Mouse (Mus musculus): ENCODE data around the gene Proser3.

Gene Proser3

DNA sequence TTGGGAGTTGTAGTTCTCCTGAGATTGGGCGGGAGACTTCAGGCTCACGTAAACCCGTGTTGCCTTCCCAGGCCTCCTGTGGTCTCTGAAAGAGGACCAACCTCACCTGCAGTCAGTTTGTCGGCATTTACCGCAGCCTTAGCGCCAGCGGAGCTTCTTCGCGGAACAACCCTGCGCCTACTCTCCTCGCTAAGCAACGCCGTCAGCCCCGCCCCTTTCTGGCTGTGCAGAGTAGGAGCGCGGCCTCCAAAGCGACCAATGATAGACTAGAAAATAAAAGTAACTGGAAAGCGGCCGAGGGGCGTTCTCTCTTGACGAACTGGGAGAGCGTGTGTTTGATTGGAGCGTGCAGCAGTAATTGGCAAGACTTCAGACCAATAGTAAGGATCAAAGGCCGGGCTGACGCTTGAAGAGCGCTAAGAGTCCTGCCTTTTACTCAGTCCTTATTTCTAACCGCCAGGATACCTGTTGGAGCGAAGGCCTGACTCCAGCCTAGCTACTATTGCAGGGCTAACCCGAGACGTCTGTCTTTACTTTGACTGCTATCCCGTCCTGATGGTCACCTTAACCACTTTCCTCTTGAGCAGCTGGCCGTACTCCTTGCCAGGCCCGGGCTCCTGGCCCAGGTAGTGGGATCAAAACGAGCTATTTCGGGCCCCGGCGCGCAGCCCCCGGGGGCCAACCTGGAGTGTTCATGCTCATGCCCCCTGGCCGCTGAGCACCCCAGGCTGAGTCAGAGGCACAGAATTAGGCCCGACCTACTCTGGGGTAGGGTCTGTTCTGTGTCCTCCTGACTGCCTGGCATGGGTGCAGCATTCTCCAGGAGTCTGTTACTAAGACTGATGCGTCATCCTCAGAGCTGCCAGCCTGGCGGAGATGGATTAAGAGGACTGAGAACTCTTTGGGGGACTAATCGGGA, at the start of gene Proser3, which contains the start of gene Hspb6:
Proser3 (minus strand) TSS at position 198 of the 919 bp plus-strand sequence.
Hspb6 (plus strand) TSS at position 77 of the 919 bp plus-strand sequence.
- DNase-seq: peak; percentile 97 to 99

DNA sequence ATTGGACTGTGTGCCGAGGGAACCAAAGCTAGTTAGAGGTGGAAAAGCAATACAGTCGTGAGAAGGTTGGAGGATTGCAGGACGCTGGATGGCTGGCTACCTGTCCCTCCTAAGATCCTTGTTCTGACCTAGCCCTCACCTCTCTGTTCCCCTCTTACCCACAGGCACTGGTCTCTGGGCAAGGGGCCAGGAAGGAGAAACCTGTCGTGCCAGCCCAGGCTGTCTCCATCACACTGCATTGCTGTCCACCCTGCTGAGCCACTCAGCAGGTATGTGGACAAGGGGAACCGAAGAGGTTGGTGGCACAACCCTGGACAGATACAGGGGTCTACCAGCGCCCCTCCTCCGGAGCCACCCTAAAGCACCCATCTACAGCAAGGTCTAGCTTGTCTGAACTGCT, 48.6 kb upstream of the Proser3 start:
- peak; percentile 88 to 93 for DNase-seq

DNA sequence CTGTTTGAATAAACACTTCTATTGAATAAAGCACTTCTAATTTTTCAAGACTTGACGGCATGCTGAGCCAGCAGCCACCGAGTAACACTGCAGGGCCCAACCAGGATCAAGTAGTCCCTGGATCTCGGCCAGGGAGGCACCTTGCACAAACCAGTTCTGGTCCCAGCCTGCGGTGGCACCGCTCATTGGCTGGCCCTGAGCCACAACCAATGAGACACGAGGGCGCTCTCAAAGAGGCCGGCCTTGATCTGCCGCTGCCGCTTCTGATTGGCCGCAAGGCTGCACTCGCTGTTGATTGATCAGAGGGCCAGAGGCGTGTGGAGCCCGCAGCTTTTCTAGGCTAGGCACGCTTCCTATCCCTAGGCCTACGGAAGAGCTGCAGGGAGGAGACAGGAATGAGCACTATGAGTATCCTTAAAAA, 47.8 kb upstream of the Proser3 start:
- DNase-seq: peak; percentile 98

GRCm38 (mm10) chr7:30598786-30599185, 46.7 kb upstream of the Proser3 start, which contains the start of gene Zbtb32:
Gene Zbtb32, minus strand, starts transcription at chr7:30598909.
- no peak for DNase-seq

GRCm38 (mm10) chr7:30596811-30597210, 44.7 kb upstream of the Proser3 start:
- peak; percentile 54 to 61 for DNase-seq

DNA sequence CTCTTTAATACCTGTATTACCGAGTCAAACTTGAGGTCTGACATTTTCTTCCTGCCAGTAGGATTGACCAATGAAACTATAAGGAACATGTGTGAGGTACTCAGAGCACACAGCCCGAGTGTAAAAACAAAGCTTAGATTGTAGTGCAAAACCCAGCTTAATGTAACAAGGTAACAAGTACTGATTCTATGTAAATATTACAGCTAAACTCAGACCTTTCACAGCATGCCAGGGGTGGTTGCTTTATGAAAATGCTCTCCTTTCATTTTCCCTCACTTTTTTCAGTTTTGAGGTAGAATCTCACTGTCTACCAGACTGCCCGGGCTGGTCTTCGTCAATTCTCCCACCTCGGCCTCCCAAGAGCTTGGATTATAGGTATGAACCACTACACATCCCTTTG, 44.0 kb upstream of the Proser3 start:
- DNase-seq: no peak

- no peak for DNase-seq
Measured at GRCm38 (mm10) chr7:30594510-30595024, 42.5 kb upstream of the Proser3 start.

GRCm38 (mm10) chr7:30593579-30594509, 41.7 kb upstream of the Proser3 start:
- DNase-seq: no peak

DNA sequence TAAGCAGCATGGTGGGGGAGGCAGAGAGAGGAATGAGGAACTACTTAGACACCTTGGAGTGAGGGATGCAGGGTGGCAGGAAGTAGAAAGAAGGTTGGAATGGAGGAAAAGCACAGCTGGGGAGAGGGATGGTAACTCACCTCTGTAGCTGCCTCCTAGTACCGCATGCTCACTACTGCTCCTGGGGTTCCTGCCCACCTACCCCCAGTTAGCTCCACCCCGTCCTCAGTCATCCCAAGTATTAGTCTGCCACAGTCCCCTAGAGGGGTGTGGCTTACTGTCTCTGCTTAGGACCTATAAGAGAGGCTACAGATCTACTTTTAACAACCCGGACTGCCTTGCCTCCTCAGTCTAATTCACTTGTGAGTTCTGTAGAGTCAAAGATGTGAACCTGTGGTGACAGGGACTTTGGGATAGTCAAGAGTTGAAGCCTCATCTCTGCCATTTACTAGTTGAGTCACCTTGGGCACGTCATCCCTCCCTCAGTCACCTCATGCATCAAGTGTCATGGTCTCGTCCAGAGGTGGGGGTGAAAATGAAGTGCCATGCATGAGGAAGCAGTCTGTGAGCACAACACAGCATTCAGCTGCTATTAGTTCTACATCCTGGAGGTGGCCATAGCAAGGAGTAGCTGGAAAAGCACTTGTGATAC, 40.8 kb upstream of the Proser3 start:
- DNase-seq: no peak

GRCm38 (mm10) chr7:30591605-30591951, 39.5 kb upstream of the Proser3 start:
- DNase-seq: no peak

DNA sequence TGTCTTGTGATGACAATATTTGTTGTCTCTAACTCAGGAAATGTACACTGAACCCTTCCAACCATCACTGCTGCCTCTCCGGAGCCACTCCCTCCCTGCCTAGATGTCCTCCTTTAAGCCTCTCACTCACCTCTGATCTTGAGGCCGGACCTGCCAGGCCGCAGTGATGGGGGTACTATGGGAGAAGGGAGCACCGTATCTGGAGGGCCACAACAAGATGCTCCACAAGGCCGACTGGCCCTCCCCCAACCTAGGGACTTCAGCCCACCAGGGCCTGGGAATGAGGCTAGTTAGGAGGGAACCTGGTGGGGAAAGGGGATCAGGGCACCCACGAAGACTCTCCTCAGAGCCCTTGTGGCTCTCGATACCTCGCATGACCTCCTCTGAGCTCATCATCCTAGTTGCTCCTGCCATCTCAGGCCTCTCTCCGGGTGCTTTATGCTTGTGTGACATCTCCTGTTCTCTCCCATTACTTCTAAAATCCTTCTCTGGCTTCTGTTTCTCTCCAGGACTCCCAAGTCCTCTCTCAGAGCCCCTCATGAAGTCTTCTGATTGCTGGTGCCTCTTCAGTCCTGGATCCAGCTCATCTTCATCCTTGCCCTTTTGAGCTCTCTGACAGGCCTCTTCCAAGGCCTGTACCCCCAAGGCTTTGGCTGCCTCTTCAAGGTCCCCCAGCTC, 39.0 kb upstream of the Proser3 start:
- no peak for DNase-seq

DNA sequence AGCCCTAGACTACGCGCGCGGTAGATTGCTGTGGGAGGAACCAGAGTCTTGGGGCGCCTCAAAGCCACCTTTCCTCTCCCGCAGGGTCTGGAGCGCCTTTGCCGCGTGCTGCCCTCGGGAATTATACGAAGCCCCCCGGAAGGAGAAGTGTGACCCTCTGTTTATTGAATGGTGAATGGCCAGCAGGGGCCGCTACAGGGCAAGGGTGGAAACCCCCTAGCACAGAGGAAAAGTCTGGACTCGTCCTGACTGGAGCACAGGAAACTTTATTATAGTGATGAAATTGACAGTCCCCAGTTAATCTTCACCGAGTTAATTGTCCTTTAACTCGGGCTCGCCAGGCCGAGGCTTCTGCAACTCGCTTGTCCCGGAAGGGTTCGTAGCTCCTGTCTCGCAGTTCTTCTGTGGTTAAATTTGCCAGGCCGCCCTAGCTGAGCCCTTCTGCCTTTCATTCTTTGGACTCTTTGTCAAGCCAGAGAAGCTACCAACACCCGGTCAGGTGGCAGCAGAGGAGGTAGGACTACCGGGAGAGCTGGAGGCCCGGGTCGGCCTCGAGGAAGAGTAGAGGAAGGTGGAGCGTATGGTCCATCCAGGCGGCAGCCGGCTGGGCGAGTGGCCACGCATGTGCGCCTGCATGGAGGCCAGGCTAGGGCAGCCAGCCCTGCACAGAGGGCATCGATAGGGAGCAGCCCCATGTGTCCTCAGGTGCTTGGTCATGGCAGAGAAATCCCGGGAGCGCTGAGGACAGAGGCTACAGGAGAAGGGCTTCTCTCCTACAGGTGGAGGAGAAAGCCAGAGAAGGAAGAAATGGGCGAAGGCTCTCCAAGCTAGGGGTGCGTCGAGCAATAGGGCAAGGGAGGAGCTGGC, 37.6 kb upstream of the Proser3 start:
- DNase-seq: peak; percentile 86 to 87

- DNase-seq: peak; percentile 99
Measured at GRCm38 (mm10) chr7:30588676-30589434, 36.8 kb upstream of the Proser3 start, which contains the start of gene Kmt2b. Gene Kmt2b, minus strand, starts transcription at chr7:30588726.

GRCm38 (mm10) chr7:30587842-30588667, 36.0 kb upstream of the Proser3 start:
- peak; percentile 37 to 53 for DNase-seq

GRCm38 (mm10) chr7:30586455-30587020, 34.4 kb upstream of the Proser3 start:
- no peak for DNase-seq

DNA sequence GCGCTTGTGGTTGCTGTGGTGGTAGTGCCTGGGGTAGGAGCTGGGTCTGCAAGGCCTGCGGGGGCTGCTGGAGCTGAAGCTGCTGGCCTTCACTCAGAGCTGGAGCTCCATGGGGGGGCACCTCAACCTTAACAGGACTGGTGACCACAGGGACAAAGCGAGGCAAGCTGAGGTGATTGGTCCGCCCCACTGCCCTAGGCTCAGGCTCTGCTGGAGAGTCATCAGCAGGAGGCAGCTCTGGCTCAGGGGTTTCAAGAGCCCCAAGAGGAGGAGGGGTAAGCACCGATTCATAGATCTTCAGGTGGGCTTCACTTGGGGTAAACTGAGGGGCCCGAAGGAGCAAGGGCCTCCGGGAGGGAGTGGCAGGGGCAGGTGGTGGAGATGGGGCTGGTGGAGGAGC, 33.1 kb upstream of the Proser3 start:
- no peak for DNase-seq

GRCm38 (mm10) chr7:30584339-30584738, 32.2 kb upstream of the Proser3 start:
- no peak for DNase-seq

DNA sequence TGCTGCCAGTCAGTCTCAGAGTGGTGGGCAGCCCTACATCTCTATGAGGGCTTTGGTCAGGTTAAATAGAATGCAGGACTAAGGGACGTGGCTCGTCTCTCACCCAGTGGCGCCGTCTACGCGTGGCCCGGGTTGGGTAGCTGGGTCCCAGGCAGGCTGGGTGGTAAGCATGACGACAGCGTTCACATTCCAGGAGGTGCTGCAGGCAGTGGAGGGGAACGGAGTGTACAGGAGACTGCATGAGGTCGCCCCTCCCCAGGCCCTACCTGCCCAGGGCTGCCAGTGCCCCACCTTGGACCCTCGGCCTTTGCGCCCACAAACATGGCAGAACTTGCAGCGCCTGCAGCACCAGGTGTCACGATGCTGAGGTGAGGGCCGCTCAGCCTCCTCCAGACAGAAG, 29.4 kb upstream of the Proser3 start:
- DNase-seq: no peak

DNA sequence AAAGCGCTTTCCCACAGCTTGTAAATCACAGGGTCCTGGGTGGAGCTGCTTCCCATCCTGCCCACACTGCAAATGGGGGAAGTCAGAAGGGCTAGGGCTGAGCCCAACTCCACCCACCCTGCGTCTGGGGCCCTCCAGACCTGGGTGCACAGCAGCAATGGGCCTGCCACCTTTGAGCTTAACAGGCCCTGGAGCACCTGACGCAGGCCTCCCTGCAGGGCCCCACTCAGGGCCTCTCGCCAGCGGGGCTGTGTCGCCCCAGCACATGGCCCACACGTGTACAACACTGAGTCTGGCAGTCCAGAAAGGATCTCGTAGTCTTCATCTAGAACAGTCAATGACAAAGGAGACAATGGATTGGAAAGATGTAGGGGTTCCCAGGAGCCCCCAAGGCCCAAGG, 27.9 kb upstream of the Proser3 start:
- DNase-seq: no peak
